Mouse (Mus musculus) liver, embryonic 14.5 days (tissue): ENCODE measurements around the gene Mkrn3. TPM values are rescaled to one million over a fixed set of nuclear protein-coding genes. Genes with fewer than 3 reads are reported as not detected.

ENCODE experiments used
- ATAC-seq: fragments of 200-750 bp; cut with Nextera tagmentation; 2 replicates; pipeline ENCODE4 v1.8.0; 2017; ENCODE audit warnings: moderate number of reproducible peaks, mild to moderate bottlenecking, moderate library complexity; ENCODE audit not compliant: insufficient read depth
- DNase-seq, 3 experiments: peaks; one replicate each; pipeline ENCODE4 v3.0.0-alpha.2; 2012 to 2013; ENCODE audit warnings: low read depth in 3 of 3, low spot score in 3 of 3
- H3K27ac ChIP-seq: fragments of 300-500 bp; sonication (generic); 2 replicates; pipeline ENCODE4 v1.5.1; 2014; ENCODE audit warnings: moderate library complexity, mild to moderate bottlenecking, control low read depth, inconsistent platforms
- H3K27me3 ChIP-seq: fragments of 300-500 bp; sonication (generic); 2 replicates; pipeline ENCODE4 v1.6.1; 2014; ENCODE audit warnings: mild to moderate bottlenecking, low read length, moderate library complexity; ENCODE audit not compliant: control insufficient read depth, insufficient read depth
- H3K36me3 ChIP-seq: fragments of 300-500 bp; sonication (generic); replicated peaks from 2 replicates; pipeline ENCODE4 v1.6.1; 2014; ENCODE audit warnings: low read depth; ENCODE audit not compliant: control insufficient read depth, insufficient read depth
- H3K4me1 ChIP-seq, 2 experiments: fragments of 200-500 bp in 1 of 2; fragments of 300-500 bp in 1 of 2; sonication (generic) in 1 of 2; replicated peaks; 2 replicates each; pipeline ENCODE4 v1.6.1; 2012 to 2014; ENCODE audit warnings: antibody characterized with exemption in 1 of 2, inconsistent platforms in 1 of 2, low read length in 1 of 2; ENCODE audit not compliant: control insufficient read depth in 2 of 2, insufficient read depth in 2 of 2
- H3K4me2 ChIP-seq: fragments of 300-500 bp; sonication (generic); 2 replicates; pipeline ENCODE4 v1.6.1; 2014; ENCODE audit warnings: low read depth, mild to moderate bottlenecking, control low read depth, moderate library complexity
- H3K4me3 ChIP-seq, 2 experiments: fragments of 200-500 bp in 1 of 2; fragments of 300-500 bp in 1 of 2; sonication (generic) in 1 of 2; 2 replicates each; pipeline ENCODE4 v1.5.1; 2012 to 2014; ENCODE audit warnings: low read depth in 2 of 2, low read length in 2 of 2, mild to moderate bottlenecking in 2 of 2, control low read depth in 1 of 2, inconsistent platforms in 1 of 2, moderate library complexity in 1 of 2; ENCODE audit not compliant: insufficient read depth in 1 of 2
- H3K9ac ChIP-seq: fragments of 300-500 bp; sonication (generic); replicated peaks from 2 replicates; pipeline ENCODE4 v1.6.1; 2014; ENCODE audit warnings: mild to moderate bottlenecking, control low read depth, moderate library complexity
- H3K9me3 ChIP-seq: fragments of 300-500 bp; sonication (generic); 2 replicates; pipeline ENCODE4 v1.6.1; 2016; ENCODE audit warnings: low read length, mixed read lengths; ENCODE audit not compliant: control insufficient read depth
- CTCF ChIP-seq: IDR thresholded peaks from 2 replicates; pipeline ENCODE4 v1.5.1; 2016; ENCODE audit warnings: antibody characterized with exemption, low read depth, control low read depth
- EP300 ChIP-seq: IDR thresholded peaks from 2 replicates; pipeline ENCODE4 v1.6.1; 2016; ENCODE audit warnings: antibody characterized with exemption, low read depth
- WGBS: fragments of 180-500 bp; shearing (Covaris S2); extraction: QIAGEN DNeasy Blood & Tissue Kit; methylation state at CpG from one replicate; pipeline ENCODE4 v1.1.7; 2014; ENCODE audit not compliant: insufficient replicate concordance; 5-methylcytosine and 5-hydroxymethylcytosine counted together
- polyA plus RNA-seq, 2 experiments: library from polyadenylated mRNA; depleted of rRNA in 1 of 2; stranded (reverse) in 1 of 2; unstranded in 1 of 2; fragments of >200 nt; fragmentation: Nextera tagmentation in 1 of 2; extraction: Ambion mirVana in 1 of 2; gene quantifications; 2 replicates each; pipeline versions ENCODE4 v1.2.1 to v1.2.3; 2012 to 2014

Mkrn3 gene
- polyA plus RNA-seq (2012; rRNA removed) (0.29 and 0.36 TPM in 2 replicates), polyA plus RNA-seq (2014; fragmentation: Nextera tagmentation; extraction: Ambion mirVana) (0.28 TPM in 2 replicates)

DNA sequence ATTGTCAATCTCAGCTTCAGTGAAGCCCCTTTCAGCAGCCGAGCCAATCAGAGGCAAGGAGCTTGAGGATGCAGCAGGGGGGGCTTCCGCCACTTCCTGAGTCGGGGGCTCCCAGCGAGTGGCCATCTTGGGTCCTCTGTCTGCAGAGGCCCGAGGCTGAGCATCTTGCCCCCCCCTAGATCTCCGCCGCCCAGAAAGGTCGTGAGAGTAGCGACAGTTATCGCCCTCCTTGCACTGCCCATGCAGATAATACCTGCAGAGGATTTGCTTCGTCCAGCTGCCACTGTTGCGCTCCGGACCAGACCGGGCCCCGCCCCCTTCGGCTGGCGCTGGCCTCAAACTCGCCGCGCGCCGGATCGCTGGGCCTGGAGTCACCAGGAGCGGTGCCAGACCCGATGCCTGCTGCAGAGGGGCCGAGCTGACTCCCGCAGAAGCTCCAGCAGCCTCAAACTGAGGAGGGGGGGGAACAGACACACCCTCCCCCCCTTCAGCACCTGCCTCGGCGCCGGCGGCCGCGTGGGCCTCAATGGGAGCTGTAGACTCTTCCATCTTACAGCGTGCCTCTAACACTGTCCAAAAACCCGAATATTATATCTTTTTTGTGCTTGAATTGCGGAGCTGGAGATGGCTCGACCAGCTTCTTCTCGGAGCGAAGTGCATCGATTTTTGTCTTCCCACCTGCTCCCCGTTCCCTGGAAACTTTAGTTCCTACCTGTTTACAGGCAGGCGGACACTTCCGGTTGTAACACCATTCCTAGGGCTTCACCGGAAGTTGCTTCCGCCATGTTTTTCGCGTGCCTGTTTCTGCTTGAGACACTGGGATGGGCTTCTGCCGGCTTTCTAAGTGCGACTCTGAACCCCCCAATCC lies at the start of gene Mkrn3:
Mkrn3 (minus strand) TSS at position 647 of the 868 bp plus-strand sequence.
- Histone ChIP-seq H3K4me1 (no peaks in the 10 kb centered on the region), H3K4me3 (peak within 1 kb of the TSS; percentile 50 to 58), H3K4me2 (peak within 1 kb of the TSS; percentile 65), H3K27ac (no peak within 1 kb of the TSS), H3K36me3 (no peaks in the 10 kb centered on the region), H3K9ac (0 out of 2 replicates have a peak within 1 kb of the TSS, but pooled peaks have one; percentile 23), H3K9me3 (no peaks in the 10 kb centered on the region), H3K27me3 (no peaks in the 10 kb centered on the region)
- WGBS = 20% methylated on average over 49 of the region's 49 CpGs
- TF ChIP-seq CTCF (no peak), EP300 (no peak)
- DNase-seq = peak; percentile 31 to 50 (median 44)
- peak; percentile 41; the same call in 1 of the 2 replicates for ATAC-seq

DNA sequence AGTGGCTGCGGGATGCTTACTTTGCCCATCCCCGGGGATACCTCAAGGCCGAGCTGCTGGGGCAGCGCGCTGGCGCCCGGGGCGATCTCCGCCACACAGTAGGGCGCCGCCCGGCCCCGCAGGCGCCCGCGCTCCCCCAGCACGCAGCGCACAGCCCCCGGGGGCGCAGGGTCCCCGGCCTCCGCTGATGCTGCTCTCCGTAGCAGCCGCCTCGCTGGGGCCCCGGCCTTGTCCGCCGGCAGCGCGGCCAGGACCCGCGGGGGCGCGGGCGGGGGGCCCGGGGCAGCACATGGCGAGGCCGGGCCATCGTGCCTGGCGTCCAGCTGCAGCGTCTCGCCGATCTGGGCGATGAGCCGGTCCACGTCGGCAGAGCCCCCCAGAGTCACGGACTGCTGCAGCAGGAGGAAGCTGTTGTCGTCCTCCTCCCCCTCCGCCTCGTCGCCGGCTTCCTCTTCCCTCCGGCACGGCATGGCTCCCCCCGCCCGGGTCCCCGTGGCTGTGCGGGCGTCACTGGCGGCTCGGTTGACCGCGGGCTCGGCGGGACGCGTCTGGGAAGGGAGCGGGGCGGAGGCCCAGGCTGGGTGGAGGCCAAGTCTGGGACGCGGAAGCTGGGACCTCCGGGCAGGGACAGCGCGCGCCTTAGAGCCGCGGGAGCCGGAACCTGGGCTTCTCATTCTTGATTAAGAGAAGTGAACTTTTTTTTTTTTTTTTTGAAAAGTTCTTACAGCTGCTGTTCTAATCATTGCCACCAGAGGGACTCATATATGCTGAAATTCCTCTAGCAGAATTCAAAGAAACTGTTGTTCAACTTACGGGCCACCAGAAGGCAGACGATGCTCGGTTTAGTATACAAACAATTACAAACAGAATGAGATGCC lies 44.2 kb upstream of the Mkrn3 start, which contains the start of gene Peg12:
Peg12 (minus strand) TSS at position 633 of the 878 bp plus-strand sequence.
- Histone ChIP-seq H3K27ac (no peak within 1 kb of the TSS), H3K36me3 (no peaks in the 10 kb centered on the region), H3K4me1 (no peaks in the 10 kb centered on the region), H3K9me3 (no peaks in the 10 kb centered on the region), H3K9ac (peak within 1 kb of the TSS; percentile 7; the same call in 1 of the 2 replicates), H3K4me2 (peak within 1 kb of the TSS; percentile 62), H3K4me3 (peak within 1 kb of the TSS; percentile 40 to 43), H3K27me3 (no peaks in the 10 kb centered on the region)
- DNase-seq (peak; percentile 3 to 10 (median 9)), ATAC-seq (peak; percentile 70)
- 11% methylated on average over 70 of the region's 82 CpGs for WGBS
- TF ChIP-seq EP300 (no peak), CTCF (peak; percentile 23; the same call in 1 of the 2 replicates)

DNA sequence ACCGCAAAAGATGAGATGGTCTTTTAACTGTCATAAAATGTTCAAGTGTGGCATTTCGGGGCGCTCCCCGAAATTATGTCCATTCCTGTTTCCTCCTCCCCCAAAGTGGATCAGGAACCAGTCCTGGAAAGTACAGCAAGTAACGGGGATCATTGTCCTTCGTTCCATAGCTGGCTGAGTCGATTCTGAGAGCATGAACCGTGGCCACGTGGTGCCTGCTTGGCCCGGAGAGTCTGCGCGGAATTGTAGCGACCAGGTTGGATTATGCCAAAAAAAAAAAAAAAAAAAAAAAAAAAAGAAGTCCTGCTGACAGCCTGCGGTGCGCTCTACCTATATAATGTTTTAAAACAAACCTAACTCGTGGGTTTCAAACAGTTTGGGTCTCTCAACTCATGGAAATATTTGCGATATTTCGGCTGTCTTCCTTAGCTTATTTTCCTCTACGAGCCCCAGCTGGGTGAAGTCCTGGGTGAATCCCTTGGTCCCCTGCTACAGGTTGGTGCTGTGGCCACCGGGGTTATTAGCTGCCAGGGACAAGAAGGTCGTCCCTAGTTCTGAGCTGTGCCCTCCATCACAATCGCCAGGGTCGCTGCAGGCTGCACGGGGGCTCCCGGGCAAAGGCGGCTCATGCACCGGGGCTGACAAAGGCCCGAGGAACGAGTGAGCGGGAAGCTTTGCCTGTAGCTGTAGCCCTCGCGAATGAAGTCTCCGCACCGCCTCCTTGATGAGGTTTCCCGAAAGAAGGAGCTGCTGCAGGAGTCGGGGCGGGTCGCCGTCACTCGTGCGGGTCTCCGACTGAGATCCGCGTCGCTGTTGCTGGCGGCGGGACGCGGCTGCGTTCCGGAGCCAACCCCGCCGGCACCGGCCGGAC lies 43.3 kb upstream of the Mkrn3 start:
- H3K9ac ChIP-seq = peak overlapping the region; percentile 7; the same call in 1 of the 2 replicates
- ATAC-seq = no peak
- DNase-seq = no peak

DNA sequence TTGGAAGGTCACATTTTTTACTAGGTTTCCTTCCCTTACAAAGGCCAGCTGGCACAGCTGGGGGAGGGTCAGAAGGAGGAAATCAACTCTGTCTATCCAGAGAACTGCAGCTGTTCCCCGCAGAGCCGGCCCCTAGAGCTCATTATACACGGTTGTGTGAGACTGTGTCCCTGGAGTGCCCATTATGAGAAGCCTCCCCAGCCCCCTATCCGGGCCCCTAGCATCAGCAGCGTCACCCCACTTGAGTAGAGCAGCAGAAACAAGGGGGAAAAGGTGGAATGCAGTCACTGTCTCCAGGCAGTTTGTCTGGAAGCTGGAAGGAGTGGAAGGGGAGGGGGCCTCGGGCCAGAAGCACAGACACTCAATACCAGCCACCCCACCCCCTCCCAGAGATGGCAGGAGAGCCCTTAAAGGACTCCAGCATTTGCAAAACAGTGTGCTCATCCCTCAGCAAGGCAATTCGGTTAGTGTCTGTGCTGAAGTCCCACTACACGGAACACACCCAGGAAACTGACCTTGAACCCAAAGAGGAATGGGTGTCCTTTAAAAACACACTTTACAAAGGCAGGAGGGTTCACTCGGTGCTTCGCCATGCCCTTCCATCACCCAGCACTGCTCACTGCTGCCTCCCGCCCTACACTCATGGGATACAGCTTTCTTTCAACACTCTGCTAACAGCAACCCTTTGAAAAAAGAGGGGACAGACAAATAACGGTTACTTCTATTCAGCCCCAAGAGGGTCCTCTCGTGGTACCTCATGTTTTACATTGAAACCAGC lies 42.5 kb upstream of the Mkrn3 start:
- no peaks in the 10 kb centered on the region for H3K36me3 ChIP-seq
- peak overlapping the region; percentile 9 to 16; a peak in 2 of 4 replicates for H3K4me3 ChIP-seq
- no peak overlapping the region for H3K27ac ChIP-seq
- no peaks in the 10 kb centered on the region for H3K9me3 ChIP-seq
- H3K9ac ChIP-seq = no peak overlapping the region
- H3K27me3 ChIP-seq = no peaks in the 10 kb centered on the region
- TF ChIP-seq EP300 (no peak), CTCF (no peak)
- ATAC-seq = no peak
- peak overlapping the region; percentile 62 for H3K4me2 ChIP-seq
- WGBS = 24% methylated on average over 13 of the region's 13 CpGs
- no peaks in the 10 kb centered on the region for H3K4me1 ChIP-seq
- DNase-seq = no peak

More for the DNA sequence above, 43.3 kb upstream of the Mkrn3 start:
- 29% methylated on average over 55 of the region's 55 CpGs for WGBS
- no peak for TF ChIP-seq CTCF
- TF ChIP-seq EP300 = no peak
- Histone ChIP-seq H3K27me3 (no peaks in the 10 kb centered on the region), H3K4me3 (peak overlapping the region; percentile 40 to 43), H3K36me3 (no peaks in the 10 kb centered on the region), H3K9me3 (no peaks in the 10 kb centered on the region), H3K27ac (no peak overlapping the region), H3K4me2 (peak overlapping the region; percentile 62), H3K4me1 (no peaks in the 10 kb centered on the region)
